Mouse (Mus musculus): ENCODE measurements at regions not wholly inside any gene's neighbourhood (a gene's known extent, or its start where the extent isn't known, plus 50 kb on each side); places are given as distances from the start of the nearest gene placed in this dataset.

DNA sequence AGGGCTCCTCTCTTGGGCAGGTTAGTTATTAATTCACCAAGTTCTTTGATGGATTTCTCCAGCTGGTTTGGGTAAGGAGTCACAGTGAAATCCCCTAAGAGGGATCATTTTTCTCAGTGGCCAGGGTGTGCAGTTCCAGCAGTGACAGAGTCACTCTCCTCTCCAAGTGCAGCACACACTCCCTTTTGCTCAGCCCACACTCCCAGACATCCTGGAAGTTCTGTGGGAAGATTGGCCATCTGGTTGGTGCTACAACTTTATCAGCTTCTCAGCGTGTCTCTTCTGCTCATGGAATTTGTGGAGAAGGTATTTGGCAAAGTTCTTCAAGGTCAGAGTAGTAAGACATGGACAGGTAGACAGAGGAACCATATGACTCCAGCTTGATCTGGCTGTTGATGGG, 148.5 kb upstream of the Lrig1 start:
- TF ChIP-seq POLR2A (IDR thresholded peaks at IDR 0.05; ENCODE audit: borderline replicate concordance, control insufficient read depth, low read depth, low read length): no peak
- TF ChIP-seq CTCF (IDR thresholded peaks at IDR 0.05; ENCODE audit: control insufficient read depth, insufficient read depth, low read length): no peak

Measured in bone marrow, adult 2 months (tissue).